Mouse (Mus musculus) ES-E14 (cell line): Measurements from ENCODE around the gene Rab25.

Source experiments
- CHD2 ChIP-seq: IDR thresholded peaks from 2 replicates; pipeline ENCODE4 v1.6.1; 2014; ENCODE audit warnings: mild to moderate bottlenecking, low read depth, low read length, inconsistent platforms
- HCFC1 ChIP-seq: IDR thresholded peaks from 2 replicates; pipeline ENCODE4 v1.6.1; 2012; ENCODE audit warnings: low read length, inconsistent platforms, borderline replicate concordance; ENCODE audit not compliant: insufficient read depth
- ZC3H11A ChIP-seq: IDR thresholded peaks from 2 replicates; pipeline ENCODE4 v1.6.1; 2012; ENCODE audit warnings: low read depth, mild to moderate bottlenecking, inconsistent platforms, low read length, borderline replicate concordance
- ZNF384 ChIP-seq: IDR thresholded peaks from 2 replicates; pipeline ENCODE4 v1.6.1; 2012; ENCODE audit warnings: low read depth, low read length, inconsistent platforms

DNA sequence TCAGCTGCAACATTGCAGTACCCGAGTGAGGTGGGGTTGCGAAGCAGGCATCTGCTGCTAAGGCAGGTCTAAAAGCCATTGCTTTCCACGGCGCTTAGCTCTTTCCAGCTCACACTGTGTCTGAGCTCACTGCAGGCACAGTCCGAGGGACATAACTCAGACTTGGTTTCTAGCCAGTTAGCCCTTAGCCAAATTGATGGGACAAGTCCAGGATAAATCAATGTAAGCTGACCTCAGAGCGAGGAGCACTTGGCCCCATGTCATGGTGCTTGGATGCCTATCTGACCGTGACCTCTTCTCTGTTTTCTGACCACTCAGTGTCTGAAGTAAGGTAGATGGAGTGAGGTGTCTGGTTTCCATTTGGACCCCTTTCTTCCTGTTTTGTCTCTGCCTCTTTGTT lies 15.9 kb upstream of the Rab25 start:
- TF ChIP-seq ZNF384: no peak
- no peak for TF ChIP-seq ZC3H11A
- TF ChIP-seq CHD2: no peak
- TF ChIP-seq HCFC1: no peak
